Mouse (Mus musculus): ENCODE results near the gene Catspere2. TPM values are rescaled to one million over a fixed set of nuclear protein-coding genes. Genes with fewer than 3 reads are reported as not detected.
"Not testable (repeated sequence)": the region's sequence is repeated elsewhere in the genome, so short reads cannot be mapped to it uniquely, and the experiment has no call there.

The Catspere2 gene
- total RNA-seq (2021): 0.70 and 0.71 TPM in 2 replicates
- long read RNA-seq, experiment 1, partial matches to known transcripts: 0 of 4 reads
- long read RNA-seq, experiment 1, other reads (novel, unspliced or antisense): 4 of 4 reads
- long read RNA-seq, experiment 2: 0 reads

GRCm38 (mm10) chr1:177983024-177983450, at the start of gene Catspere2:
Catspere2 (plus strand) TSS chr1:177983423.
- peak; percentile 99 for DNase-seq

DNA sequence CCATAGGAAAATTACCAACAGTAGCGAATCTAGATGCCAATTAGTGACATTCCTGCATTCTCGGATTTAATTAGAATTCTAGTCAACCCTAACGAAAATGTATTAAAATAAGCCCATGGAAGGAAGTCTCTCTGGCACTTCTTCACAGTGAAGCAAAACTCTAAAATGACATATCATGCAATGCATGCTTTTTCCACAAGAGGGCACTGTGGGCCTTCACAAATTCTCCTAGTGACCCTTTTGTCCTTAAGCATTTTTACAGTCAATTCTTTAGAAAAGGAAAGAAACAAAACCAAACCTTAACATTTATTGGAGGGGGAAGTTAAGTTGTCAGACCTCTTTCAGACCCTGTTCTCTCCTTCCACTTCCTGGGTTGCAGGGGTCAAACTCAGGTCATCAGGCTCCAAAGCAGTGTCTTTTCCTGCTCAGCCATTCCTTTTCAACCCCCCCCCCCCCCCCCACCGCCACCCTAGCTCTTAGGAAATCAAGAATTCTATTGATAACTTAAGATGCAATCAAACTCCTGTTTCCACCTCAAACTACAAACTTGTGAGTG, 42.7 kb upstream of the Catspere2 start:
- DNase-seq: not testable (repeated sequence)

GRCm38 (mm10) chr1:177981276-177981675, 1.9 kb upstream of the Catspere2 start:
- DNase-seq: no peak

DNA sequence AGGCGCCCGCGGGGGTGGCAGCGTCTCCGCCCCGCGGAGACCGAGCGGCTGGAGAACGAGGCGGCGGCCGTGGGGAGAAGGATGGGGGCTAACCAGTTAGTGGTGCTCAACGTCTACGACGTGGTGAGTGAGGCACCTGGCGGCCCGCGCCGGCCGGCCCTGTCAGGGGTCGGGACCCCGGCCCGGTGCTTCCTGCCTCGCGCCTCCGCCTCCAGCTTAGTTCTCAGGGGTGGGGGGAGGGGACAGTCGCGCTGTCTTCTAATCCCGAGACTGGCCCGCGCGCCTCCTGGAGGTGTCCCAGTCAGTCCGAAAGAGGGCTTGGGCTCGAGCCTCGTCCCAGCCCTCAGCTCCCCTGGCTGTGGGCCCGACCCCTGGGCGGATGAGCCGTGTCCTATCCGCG, 359 bp downstream of the Catspere2 start:
- DNase-seq: not testable (repeated sequence)

DNA sequence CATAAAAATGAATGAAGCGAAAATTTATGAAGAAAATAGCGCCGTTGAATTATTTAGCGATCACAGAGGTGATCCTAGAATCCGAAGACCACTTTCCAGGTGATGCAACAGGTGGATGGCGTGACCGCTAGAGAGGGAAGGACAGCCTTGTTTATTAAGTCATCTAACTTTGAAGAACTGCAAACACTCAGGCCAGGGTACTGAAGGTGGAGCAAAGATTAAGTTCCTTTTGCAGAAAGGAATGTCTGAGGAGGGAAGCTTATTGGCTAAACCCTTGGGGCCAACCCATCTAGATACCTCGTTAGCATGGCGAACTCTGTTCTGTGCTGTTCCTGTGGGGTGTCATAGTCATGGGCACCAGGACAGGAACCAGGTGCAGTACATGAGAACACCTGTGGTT, 983 bp downstream of the Catspere2 start:
- no peak for DNase-seq

DNA sequence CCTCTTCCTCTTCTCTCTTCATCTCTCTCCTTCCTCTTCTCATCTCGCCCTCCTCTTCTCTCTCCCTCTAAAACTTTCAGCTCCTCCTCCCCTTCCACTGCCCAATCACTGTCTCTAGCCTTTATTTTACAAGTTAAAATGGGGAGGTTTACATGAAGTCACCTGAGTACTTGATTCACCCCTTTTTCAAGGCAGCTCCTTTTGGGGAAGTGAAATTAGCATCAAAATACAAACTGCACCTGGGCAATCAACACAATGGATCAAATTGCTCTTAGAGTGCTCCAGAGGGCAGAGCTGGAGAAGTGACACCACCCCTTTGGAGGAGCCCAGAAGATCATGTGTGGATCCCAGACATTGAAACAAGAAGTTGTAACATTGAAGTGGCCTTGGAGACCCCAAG, 4.3 kb downstream of the Catspere2 start:
- DNase-seq: not testable (repeated sequence)

GRCm38 (mm10) chr1:178072798-178073197, 89.6 kb downstream of the Catspere2 start:
- not testable (repeated sequence) for DNase-seq

DNA sequence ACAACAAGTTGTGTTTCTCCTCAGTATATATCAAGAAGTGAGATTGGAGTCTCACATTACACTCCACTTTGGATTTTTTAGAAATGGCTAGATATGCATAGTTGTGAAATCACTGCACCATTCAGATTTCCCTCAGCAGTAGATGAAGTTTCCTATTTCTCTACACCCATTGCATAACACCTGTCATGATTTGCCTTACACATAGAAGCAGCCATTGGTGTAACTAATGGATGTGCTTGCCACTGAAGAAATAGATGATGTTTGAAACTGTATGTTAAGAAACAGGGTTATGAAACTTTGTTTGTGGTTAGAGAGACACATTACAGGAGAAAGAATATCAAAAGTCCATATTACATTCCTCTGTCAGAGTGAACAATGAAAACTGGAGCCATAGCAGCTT, 114.6 kb downstream of the Catspere2 start:
- not testable (repeated sequence) for DNase-seq

DNA sequence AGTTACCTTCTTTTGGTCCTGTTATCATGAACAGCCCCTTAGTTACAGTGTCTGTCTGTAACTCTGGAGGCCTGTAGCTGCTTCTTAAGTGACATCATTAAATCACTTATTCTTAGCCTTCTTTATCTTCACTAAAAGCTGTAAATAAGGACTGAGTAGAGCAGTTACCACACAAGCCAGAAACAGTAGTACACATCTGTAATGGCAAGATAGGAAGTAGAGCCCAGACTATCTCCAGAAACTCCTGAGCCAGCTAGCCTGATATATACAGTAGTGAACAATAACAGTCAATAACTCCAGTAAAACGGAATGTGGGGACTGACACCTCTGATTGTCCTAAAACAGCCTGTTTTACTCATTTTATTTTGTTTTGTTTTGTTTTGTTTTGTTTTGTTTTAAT, 125.3 kb downstream of the Catspere2 start:
- not testable (repeated sequence) for DNase-seq

GRCm38 (mm10) chr1:178122236-178122635, 139.0 kb downstream of the Catspere2 start:
- not testable (repeated sequence) for DNase-seq

GRCm38 (mm10) chr1:178134288-178134687, 151.1 kb downstream of the Catspere2 start:
- DNase-seq: no peak

GRCm38 (mm10) chr1:178146513-178146912, 163.3 kb downstream of the Catspere2 start:
- DNase-seq: not testable (repeated sequence)

DNA sequence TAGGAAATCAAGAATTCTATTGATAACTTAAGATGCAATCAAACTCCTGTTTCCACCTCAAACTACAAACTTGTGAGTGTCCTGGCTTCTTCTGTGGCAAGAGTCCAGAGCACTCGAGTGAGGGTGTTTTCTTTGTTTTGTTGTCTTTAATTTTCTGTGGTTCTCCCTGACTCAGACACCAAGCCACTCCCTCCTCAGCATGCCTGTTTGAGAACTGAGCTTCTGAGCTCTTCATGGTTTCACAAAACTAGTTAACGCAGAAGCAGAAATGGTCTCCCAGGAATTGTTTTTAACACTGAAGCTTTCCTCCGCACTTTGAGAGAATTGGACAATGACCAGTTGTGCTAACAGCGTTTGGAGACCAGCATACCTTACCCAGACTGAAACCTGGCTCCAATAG, 163.7 kb downstream of the Catspere2 start:
- peak; percentile 28 for DNase-seq

DNA sequence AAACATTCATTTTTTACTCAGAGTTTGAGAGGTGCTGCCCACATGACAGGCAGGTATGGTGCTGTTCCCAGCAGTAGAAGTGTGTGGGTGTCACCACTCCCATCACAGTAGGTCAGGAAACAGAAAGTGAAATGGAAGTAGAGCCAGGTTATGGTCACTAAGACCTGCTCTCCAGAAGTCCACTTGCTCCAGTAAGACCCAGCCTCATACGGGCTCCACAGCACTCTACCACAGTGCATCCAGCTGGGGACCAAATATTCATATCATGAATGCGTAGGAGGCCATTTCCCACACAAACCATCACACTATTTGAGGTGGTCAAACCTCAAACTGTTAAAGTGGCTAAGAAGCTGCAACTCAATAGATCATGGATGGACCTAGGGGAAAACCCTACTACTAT, 199.0 kb downstream of the Catspere2 start:
- DNase-seq: no peak

GRCm38 (mm10) chr1:178185591-178185990, 202.4 kb downstream of the Catspere2 start:
- no peak for DNase-seq

DNA sequence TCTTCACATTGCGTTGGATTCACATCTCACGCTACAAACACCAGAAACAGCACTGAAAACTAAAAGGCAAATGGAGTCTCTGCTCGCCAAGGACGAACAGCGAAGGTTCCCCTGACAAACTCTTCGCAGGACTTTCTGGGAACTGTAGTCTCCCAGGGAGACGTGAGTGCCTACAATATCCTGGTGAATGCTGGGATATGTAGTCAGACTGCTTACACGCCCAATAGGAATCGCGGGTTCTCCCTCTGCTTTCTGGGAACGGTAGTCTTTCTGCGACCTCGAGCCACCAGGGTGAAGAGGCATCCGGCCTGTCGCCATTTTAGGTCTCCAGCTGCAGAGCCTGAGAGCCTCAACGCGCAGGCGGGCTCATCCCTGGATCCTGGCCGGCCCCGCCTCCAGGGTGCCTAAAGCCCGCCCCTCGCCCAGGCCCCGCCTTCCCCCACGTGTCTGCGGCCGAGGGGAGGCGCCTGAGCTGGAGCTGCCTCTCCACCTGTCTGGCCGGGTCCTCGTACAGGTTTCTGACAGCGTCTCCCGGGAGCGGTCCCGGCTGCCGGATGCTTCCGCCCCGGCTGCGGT, 204.1 kb downstream of the Catspere2 start, which contains the start of gene Desi2:
Gene Desi2, plus strand, starts transcription at position 202 of the 576 bp plus-strand sequence.
- DNase-seq: peak; percentile 96

- DNase-seq: not testable (repeated sequence)
Observed at GRCm38 (mm10) chr1:178187810-178188209, 204.6 kb downstream of the Catspere2 start.

DNA sequence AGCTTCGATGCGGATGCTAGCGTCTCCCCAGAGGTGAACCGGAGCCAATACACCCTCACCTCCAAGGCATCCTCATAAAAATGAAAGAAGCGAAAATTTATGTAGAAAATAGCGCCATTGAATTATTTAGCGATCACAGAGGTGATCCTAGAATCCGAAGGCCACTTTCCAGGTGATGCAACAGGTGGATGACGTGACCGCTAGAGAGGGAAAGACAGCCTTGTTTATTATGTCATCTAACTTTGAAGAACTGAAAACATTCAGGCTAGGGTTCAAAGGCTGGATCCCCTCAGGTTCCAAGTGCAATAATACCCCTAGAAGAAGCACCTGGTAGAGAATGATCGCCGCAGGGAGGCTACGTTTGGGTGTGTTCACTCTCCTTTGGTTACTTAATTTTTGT, 205.2 kb downstream of the Catspere2 start:
- DNase-seq: peak; percentile 13

- DNase-seq: peak; percentile 32
Observed at GRCm38 (mm10) chr1:178205701-178206325, 222.6 kb downstream of the Catspere2 start.

- DNase-seq: not testable (repeated sequence)
Observed at GRCm38 (mm10) chr1:178207856-178208255, 224.6 kb downstream of the Catspere2 start.

- DNase-seq: no peak
Observed at GRCm38 (mm10) chr1:178209966-178210365, 226.7 kb downstream of the Catspere2 start.

DNA sequence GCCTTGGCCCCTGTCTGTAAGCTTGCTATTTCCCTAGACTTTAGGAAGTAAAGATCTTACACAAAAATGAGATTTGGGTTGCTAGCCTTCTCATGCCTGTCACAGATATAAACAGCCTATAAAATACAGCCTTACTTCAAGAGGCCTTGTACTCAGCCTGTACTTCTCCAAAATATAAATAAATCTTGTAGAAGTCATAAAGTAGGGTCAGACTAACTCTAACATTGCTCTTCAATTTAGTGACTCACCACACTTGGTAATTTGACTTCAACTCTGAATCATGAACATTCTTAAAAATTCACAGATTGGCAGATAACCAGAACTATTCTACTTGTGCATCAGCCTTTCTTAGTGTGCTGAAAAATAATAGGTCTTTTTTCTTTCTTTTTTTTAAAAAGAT, 233.9 kb downstream of the Catspere2 start:
- DNase-seq: no peak

GRCm38 (mm10) chr1:178218305-178218704, 235.1 kb downstream of the Catspere2 start:
- no peak for DNase-seq

Data from adrenal gland, postnatal 14 days (tissue).